Mouse (Mus musculus) G1E-ER4 (cell line): ENCODE measurements at regions not wholly inside any gene's neighbourhood (a gene's known extent, or its start where the extent isn't known, plus 50 kb on each side); places are given as distances from the start of the nearest gene placed in this dataset.

Source experiments
- GATA1 ChIP-seq: IDR thresholded peaks from one replicate; pipeline ENCODE4 v1.8.0; 2012; ENCODE audit warnings: low read length, inconsistent platforms

GRCm38 (mm10) chr11:31821479-31822411, 50.3 kb upstream of the Cpeb4 start:
- no peak for TF ChIP-seq GATA1
